Mouse (Mus musculus): ENCODE measurements at regions not wholly inside any gene's neighbourhood (a gene's known extent, or its start where the extent isn't known, plus 50 kb on each side); places are given as distances from the start of the nearest gene placed in this dataset.

DNA sequence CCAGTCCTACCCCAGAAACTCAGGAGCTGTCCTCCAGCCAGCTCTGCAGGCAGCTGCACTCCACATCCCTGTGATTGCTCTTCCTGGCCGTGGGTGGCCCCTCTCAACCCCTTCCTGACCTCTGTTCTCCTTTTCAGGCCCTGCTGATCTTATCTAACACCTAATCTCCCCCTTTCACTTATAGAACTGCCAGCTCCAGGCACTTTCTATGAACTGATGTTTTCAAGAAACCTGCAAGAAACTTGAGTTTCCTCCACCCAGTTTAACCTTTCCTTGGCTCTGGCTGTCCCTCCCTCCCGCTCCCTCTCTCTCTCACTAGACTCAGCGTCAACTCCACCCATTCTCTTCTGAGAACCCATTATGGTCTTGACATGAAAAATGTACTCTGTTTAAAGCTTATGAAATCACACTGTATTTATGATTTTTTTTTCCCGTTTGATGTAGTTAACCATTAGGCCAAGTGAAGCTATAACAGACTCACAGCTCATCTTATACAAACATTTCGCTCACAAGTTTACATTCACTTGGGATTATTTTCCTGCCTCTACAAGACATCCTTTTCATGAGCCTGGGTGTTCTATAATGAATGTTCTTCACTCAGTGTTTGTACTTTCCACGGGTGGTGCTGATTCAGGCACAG, 279.8 kb upstream of the Foxq1 start:
- no peak for TF ChIP-seq CTCF (IDR thresholded peaks at IDR 0.05; ENCODE audit: low read depth)
- TF ChIP-seq EP300 (IDR thresholded peaks at IDR 0.05; ENCODE audit: low read depth) = no peak
